Mouse (Mus musculus): ENCODE measurements around the gene Gm11937.

Gene Gm11937

GRCm38 (mm10) chr11:99581564-99581963 lies 28.4 kb downstream of the Gm11937 start:
- DNase-seq (ENCODE audit: low spot score in 2 of 2), result no peak

GRCm38 (mm10) chr11:99581051-99581450 lies 28.9 kb downstream of the Gm11937 start:
- no peak for DNase-seq (ENCODE audit: low spot score in 2 of 2)

- no peak for DNase-seq (ENCODE audit: low spot score in 2 of 2)
Measured at GRCm38 (mm10) chr11:99580636-99581035, 29.4 kb downstream of the Gm11937 start, which contains the start of gene Krtap1-5. Gene Krtap1-5, minus strand, starts transcription at chr11:99581016.

- DNase-seq (ENCODE audit: low spot score in 2 of 2), result peak; percentile 12 to 40
Measured at GRCm38 (mm10) chr11:99574106-99574505, 35.9 kb downstream of the Gm11937 start.

- DNase-seq (ENCODE audit: low spot score in 2 of 2), result no peak
Measured at GRCm38 (mm10) chr11:99573164-99573563, 36.8 kb downstream of the Gm11937 start.

GRCm38 (mm10) chr11:99566530-99566929 lies 43.5 kb downstream of the Gm11937 start, which contains the start of gene Krtap3-1:
Gene Krtap3-1, minus strand, starts transcription at chr11:99566630.
- no peak for DNase-seq (ENCODE audit: low spot score in 2 of 2)

- DNase-seq (ENCODE audit: low spot score in 2 of 2), result no peak
Measured at GRCm38 (mm10) chr11:99562580-99562979, 47.4 kb downstream of the Gm11937 start.

Data from natural killer cell, adult 2 months (primary cell).